Mouse (Mus musculus) C2C12 (cell line): ENCODE measurements around the gene Cyb561d2. TPM values are rescaled to one million over a fixed set of nuclear protein-coding genes. Genes with fewer than 3 reads are reported as not detected.
"Not testable (repeated sequence)": the region's sequence is repeated elsewhere in the genome, so short reads cannot be mapped to it uniquely, and the experiment has no call there.

Experiments
- H3K27me3 ChIP-seq: one replicate; pipeline ENCODE4 v1.6.1; 2011; ENCODE audit not compliant: control insufficient read depth, insufficient read depth, insufficient read length
- H3K36me3 ChIP-seq: one replicate; pipeline ENCODE4 v1.6.1; 2011; ENCODE audit not compliant: control insufficient read depth, insufficient read depth
- H3K4me3 ChIP-seq: one replicate; pipeline ENCODE4 v1.5.1; 2011; ENCODE audit warnings: mild to moderate bottlenecking, control low read depth; ENCODE audit not compliant: poor library complexity, insufficient read depth, severe bottlenecking
- H3K79me2 ChIP-seq: one replicate; pipeline ENCODE4 v1.6.1; 2011; ENCODE audit not compliant: control insufficient read depth, insufficient read depth
- H3K79me3 ChIP-seq: one replicate; pipeline ENCODE4 v1.6.1; 2011; ENCODE audit warnings: low read depth, control low read depth
- H3ac ChIP-seq: one replicate; pipeline ENCODE3; 2011; ENCODE audit warnings: low read depth; ENCODE audit not compliant: control insufficient read depth, insufficient read length
- CEBPB ChIP-seq: IDR thresholded peaks from one replicate; pipeline ENCODE4 v1.6.1; 2011; ENCODE audit warnings: low read depth, mild to moderate bottlenecking, control low read depth, moderate library complexity
- CTCF ChIP-seq: IDR thresholded peaks from one replicate; pipeline ENCODE4 v1.5.1; 2011; ENCODE audit not compliant: control insufficient read depth, insufficient read depth, insufficient read length
- FOSL1 ChIP-seq: IDR thresholded peaks from one replicate; pipeline ENCODE4 v1.8.0; 2011; ENCODE audit warnings: mild to moderate bottlenecking, low read length; ENCODE audit not compliant: poor library complexity, insufficient read depth, severe bottlenecking
- MAX ChIP-seq: IDR thresholded peaks from one replicate; pipeline ENCODE4 v1.6.1; 2011; ENCODE audit warnings: mild to moderate bottlenecking, control low read depth
- MYOD1 ChIP-seq: IDR thresholded peaks from one replicate; pipeline ENCODE4 v1.6.1; 2011; ENCODE audit warnings: low read depth; ENCODE audit not compliant: control insufficient read depth, insufficient read length
- MYOG ChIP-seq: IDR thresholded peaks from one replicate; pipeline ENCODE4 v1.6.1; 2011; ENCODE audit not compliant: control insufficient read depth, insufficient read length; ENCODE audit errors: extremely low read depth
- USF1 ChIP-seq: IDR thresholded peaks from one replicate; pipeline ENCODE4 v1.6.1; 2011; ENCODE audit warnings: low read depth, mild to moderate bottlenecking, control low read depth, moderate library complexity
- polyA plus RNA-seq: library from polyadenylated mRNA; unstranded; fragments of >200 nt; fragmentation: generic; extraction: Trizol; gene quantifications from one replicate; pipeline ENCODE4 v1.2.1, GENCODE M21; 2012; ENCODE audit warnings: missing spikeins

Cyb561d2 gene
- polyA plus RNA-seq, 1 experiment, result 23.7 TPM

DNA sequence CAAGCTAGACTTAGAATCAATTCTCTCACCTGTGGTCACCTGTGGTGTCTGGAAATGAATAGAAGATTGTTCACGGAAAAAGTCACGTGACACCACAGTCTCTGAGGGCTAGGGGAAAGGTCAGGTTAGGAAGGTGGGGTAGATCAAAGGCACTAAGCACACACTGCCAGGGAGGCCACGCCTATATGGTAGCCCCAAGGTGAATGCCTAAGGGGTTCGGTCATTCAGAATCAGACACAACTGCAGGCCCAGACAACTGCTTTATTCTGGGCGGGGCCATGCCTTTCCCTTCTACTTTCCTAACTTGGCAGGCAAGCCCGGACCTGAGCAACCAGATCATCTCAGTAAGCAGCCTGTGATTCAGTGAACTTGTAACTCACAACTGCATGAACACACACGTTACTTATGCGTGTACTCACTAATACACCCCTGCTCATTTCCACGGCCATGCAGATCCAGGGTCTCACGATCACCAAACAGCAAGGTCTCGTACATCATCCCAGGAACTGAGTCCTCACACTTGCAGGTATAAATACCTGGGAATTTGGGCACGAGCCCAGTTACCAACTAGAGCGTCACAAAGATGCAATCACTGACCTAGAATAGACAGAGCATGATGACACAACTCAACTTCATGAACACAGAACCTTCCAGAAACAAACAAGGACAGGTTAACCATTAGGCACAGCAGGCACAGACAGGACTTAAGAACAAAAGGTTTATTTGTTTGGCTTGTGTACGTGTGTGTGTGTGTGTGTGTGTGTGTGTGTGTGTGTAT, 33.8 kb upstream of the Cyb561d2 start:
- TF ChIP-seq MYOG (no peak), MYOD1 (no peak), FOSL1 (no peak), MAX (no peak), CEBPB (no peak), CTCF (no peak), USF1 (no peak)
- peaks cover 2% of the 10 kb centered on the region for H3K79me3 ChIP-seq
- no peak overlapping the region for H3K4me3 ChIP-seq
- H3K27me3 ChIP-seq, result no peaks in the 10 kb centered on the region
- H3K36me3 ChIP-seq, result peaks cover 10% of the 10 kb centered on the region
- peaks cover 10% of the 10 kb centered on the region for H3K79me2 ChIP-seq
- H3ac ChIP-seq, result no peak overlapping the region

DNA sequence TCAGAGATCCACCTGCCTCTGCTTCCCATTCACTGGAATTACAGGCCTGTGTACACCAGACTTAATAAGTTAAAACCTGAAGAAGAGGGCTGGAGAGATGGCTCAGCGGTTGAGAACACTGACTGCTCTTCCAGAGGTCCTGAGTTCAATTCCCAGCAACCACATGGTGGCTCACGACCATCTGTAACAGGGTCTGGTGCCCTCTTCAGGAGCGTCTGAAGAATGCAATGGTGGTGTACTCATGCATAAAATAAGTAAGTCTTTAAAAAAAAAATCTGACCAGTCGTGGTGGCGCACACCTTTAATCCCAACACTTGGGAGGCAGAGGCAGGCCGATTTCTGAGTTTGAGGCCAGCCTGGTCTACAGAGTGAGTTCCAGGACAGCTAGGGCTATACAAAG, 31.8 kb upstream of the Cyb561d2 start:
- H3K36me3 ChIP-seq, H3K4me3 ChIP-seq, H3K27me3 ChIP-seq, H3ac ChIP-seq: not testable (repeated sequence)
- H3K79me2 ChIP-seq, result peaks cover 26% of the 10 kb centered on the region
- peaks cover 12% of the 10 kb centered on the region for H3K79me3 ChIP-seq

DNA sequence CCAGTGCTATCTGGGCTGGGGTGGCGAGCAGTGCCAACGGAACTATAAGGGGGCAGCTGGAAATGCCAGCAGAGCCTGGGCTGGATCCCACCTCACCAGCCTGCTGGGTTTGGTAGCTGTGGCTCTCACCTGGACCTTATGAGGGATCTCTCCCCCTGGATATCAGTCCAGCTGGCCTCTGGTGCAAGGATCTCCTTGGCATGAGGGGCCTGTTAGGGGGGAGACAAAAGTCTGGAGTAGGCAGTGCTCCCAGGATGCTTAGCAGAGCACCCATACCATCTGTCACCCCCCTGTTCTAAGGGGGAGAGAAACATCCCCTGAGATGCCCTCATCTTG, 30.3 kb upstream of the Cyb561d2 start:
- Histone ChIP-seq H3K36me3 (peaks cover 10% of the 10 kb centered on the region), H3K79me2 (peaks cover 26% of the 10 kb centered on the region), H3ac (no peak overlapping the region), H3K27me3 (no peaks in the 10 kb centered on the region), H3K79me3 (peaks cover 12% of the 10 kb centered on the region), H3K4me3 (no peak overlapping the region)
- TF ChIP-seq CTCF, result no peak
- TF ChIP-seq MYOG, result no peak
- no peak for TF ChIP-seq FOSL1
- TF ChIP-seq MAX, result no peak
- no peak for TF ChIP-seq CEBPB
- TF ChIP-seq USF1, result no peak
- TF ChIP-seq MYOD1, result no peak

DNA sequence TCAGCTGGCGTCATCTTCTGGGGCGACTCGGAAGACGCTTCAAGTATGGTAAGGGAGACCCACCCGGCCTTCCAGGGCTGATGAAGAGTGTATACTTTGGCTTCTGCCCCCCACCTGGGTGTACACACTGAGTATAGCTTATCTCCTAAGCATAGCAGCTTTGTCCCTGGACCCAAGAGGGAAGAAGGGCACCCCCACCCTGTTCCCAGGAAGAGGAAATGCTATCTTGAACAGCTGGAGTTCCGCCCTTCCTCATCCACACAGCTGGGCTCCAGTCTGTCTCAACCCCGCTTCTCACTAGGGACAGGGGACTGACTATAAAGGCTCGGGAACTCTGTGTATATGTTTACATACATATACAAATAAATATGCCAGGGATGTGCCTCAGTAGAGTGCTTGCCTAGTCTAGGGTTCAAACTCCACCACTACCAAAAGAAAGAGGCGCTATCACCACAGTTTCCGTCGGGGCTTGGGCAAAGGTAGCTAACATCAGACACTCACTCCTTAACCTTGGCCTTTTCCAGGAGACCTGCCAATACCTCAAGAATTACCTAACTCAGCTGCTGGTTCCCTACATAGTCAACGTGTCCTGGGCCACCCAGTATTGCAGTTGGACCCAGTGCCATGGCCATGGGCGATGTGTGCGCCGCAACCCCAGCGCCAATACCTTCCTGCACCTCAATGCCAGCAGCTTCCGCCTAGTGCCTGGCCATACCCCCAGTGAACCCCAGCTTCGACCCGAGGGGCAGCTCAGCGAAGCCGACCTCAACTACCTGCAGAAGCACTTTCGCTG, 29.7 kb upstream of the Cyb561d2 start:
- no peak overlapping the region for H3K4me3 ChIP-seq
- peaks cover 12% of the 10 kb centered on the region for H3K79me3 ChIP-seq
- H3ac ChIP-seq, result no peak overlapping the region
- no peaks in the 10 kb centered on the region for H3K27me3 ChIP-seq
- peaks cover 10% of the 10 kb centered on the region for H3K36me3 ChIP-seq
- H3K79me2 ChIP-seq, result peaks cover 26% of the 10 kb centered on the region
- TF ChIP-seq USF1, result no peak
- TF ChIP-seq MAX, result no peak
- no peak for TF ChIP-seq MYOD1
- TF ChIP-seq CTCF, result no peak
- no peak for TF ChIP-seq CEBPB
- no peak for TF ChIP-seq FOSL1
- TF ChIP-seq MYOG, result no peak

DNA sequence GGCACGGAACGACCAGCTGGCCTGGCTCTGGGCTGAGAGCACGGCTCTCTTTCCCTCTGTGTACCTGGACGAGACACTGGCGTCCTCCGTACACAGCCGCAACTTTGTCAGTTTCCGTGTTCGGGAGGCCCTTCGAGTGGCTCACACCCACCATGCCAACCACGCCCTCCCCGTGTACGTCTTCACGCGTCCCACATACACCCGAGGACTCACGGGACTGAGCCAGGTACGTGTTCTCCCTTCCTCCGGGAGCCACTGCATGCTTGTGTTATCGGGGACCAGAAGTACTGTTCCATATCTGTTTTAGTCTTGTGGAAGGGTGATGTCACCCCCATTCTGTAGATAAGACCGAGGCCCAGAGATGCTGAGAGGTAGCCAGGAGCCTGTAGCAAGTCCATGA, 28.9 kb upstream of the Cyb561d2 start:
- Histone ChIP-seq H3ac (no peak overlapping the region), H3K36me3 (peaks cover 10% of the 10 kb centered on the region), H3K79me2 (peaks cover 26% of the 10 kb centered on the region), H3K79me3 (peaks cover 12% of the 10 kb centered on the region), H3K27me3 (no peaks in the 10 kb centered on the region), H3K4me3 (no peak overlapping the region)
- TF ChIP-seq FOSL1, result no peak
- no peak for TF ChIP-seq CEBPB
- TF ChIP-seq MYOD1, result no peak

- TF ChIP-seq CEBPB (no peak), CTCF (no peak), MAX (no peak), USF1 (no peak), MYOG (no peak), FOSL1 (no peak), MYOD1 (no peak)
- peak overlapping the region; percentile 66 for H3K4me3 ChIP-seq
- H3K27me3 ChIP-seq, result no peaks in the 10 kb centered on the region
- H3K36me3 ChIP-seq, result peaks cover 10% of the 10 kb centered on the region
- H3K79me2 ChIP-seq, result peaks cover 26% of the 10 kb centered on the region
- peaks cover 12% of the 10 kb centered on the region for H3K79me3 ChIP-seq
- peak overlapping the region; percentile 51 for H3ac ChIP-seq
These were observed 28.0 kb upstream of the Cyb561d2 start for GRCm38 (mm10) chr9:107570016-107570415.
